Mouse (Mus musculus): ENCODE measurements at regions not wholly inside any gene's neighbourhood (a gene's known extent, or its start where the extent isn't known, plus 50 kb on each side); places are given as distances from the start of the nearest gene placed in this dataset.

GRCm38 (mm10) chr2:45369432-45369831 is 252.2 kb upstream of the Zeb2 start:
- Histone ChIP-seq H3K4me1 (ENCODE audit: control insufficient read depth, insufficient read depth, low read length) (no peaks in the 10 kb centered on the region), H3K27me3 (ENCODE audit: control insufficient read depth, insufficient read depth, low read length, poor library complexity, severe bottlenecking) (no peaks in the 10 kb centered on the region), H3K9me3 (replicated peaks; ENCODE audit: control insufficient read depth, insufficient read depth, low read length, poor library complexity, severe bottlenecking) (no peaks in the 10 kb centered on the region), H3K27ac (ENCODE audit: insufficient read depth, low read length) (no peak overlapping the region), H3K4me3 (ENCODE audit: low read depth, low read length) (no peak overlapping the region), H3K36me3 (ENCODE audit: control insufficient read depth, insufficient read depth, low read length, poor library complexity, severe bottlenecking) (no peaks in the 10 kb centered on the region), H3K9ac (ENCODE audit: low read depth, poor library complexity, severe bottlenecking) (no peak overlapping the region)
- TF ChIP-seq EP300 (IDR thresholded peaks at IDR 0.05; ENCODE audit: insufficient read depth, low read depth, low read length) (no peak), POLR2A (IDR thresholded peaks at IDR 0.05; ENCODE audit: insufficient read depth, low read length) (no peak), CTCF (IDR thresholded peaks at IDR 0.05; ENCODE audit: low read depth, low read length) (no peak)

- Histone ChIP-seq H3K27me3 (ENCODE audit: control insufficient read depth, insufficient read depth, low read length, poor library complexity, severe bottlenecking) (no peaks in the 10 kb centered on the region), H3K4me3 (ENCODE audit: low read depth, low read length) (no peak overlapping the region), H3K9me3 (replicated peaks; ENCODE audit: control insufficient read depth, insufficient read depth, low read length, poor library complexity, severe bottlenecking) (no peaks in the 10 kb centered on the region), H3K9ac (ENCODE audit: low read depth, poor library complexity, severe bottlenecking) (no peak overlapping the region), H3K36me3 (ENCODE audit: control insufficient read depth, insufficient read depth, low read length, poor library complexity, severe bottlenecking) (no peaks in the 10 kb centered on the region), H3K27ac (ENCODE audit: insufficient read depth, low read length) (no peak overlapping the region), H3K4me1 (ENCODE audit: control insufficient read depth, insufficient read depth, low read length) (no peaks in the 10 kb centered on the region)
- TF ChIP-seq EP300 (IDR thresholded peaks at IDR 0.05; ENCODE audit: insufficient read depth, low read depth, low read length): no peak
- TF ChIP-seq POLR2A (IDR thresholded peaks at IDR 0.05; ENCODE audit: insufficient read depth, low read length): no peak
- no peak for TF ChIP-seq CTCF (IDR thresholded peaks at IDR 0.05; ENCODE audit: low read depth, low read length)
Observed at GRCm38 (mm10) chr2:45367436-45368193, 250.4 kb upstream of the Zeb2 start.

DNA sequence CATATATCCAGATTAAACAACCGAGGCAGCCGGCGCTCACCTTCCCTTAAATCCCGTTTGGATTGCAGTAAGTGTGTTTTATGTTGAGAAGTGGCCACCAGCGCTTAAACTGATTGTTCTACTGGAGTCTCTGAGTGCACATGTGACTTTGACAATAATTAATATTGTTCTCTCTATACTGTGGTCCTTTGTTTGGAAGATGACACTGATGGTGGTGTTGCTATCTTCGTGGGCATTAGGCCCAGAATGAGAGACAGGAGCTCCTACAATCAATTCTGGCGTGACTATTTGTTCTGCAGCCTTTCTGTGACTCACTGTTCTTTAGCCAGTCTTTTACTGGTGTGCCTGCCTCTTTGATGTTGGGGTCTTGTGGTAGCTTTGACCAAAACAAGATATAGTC is 240.1 kb upstream of the Zeb2 start:
- no peaks in the 10 kb centered on the region for H3K36me3 ChIP-seq (ENCODE audit: control insufficient read depth, insufficient read depth, low read length, poor library complexity, severe bottlenecking)
- H3K27ac ChIP-seq (ENCODE audit: insufficient read depth, low read length): no peak overlapping the region
- TF ChIP-seq EP300 (IDR thresholded peaks at IDR 0.05; ENCODE audit: insufficient read depth, low read depth, low read length) (no peak), CTCF (IDR thresholded peaks at IDR 0.05; ENCODE audit: low read depth, low read length) (no peak), POLR2A (IDR thresholded peaks at IDR 0.05; ENCODE audit: insufficient read depth, low read length) (no peak)

GRCm38 (mm10) chr2:45356558-45357170 is 239.5 kb upstream of the Zeb2 start:
- no peaks in the 10 kb centered on the region for H3K4me1 ChIP-seq (ENCODE audit: control insufficient read depth, insufficient read depth, low read length)
- no peaks in the 10 kb centered on the region for H3K36me3 ChIP-seq (ENCODE audit: control insufficient read depth, insufficient read depth, low read length, poor library complexity, severe bottlenecking)
- no peak overlapping the region for H3K27ac ChIP-seq (ENCODE audit: insufficient read depth, low read length)
- no peak for TF ChIP-seq POLR2A (IDR thresholded peaks at IDR 0.05; ENCODE audit: insufficient read depth, low read length)
- TF ChIP-seq CTCF (IDR thresholded peaks at IDR 0.05; ENCODE audit: low read depth, low read length): no peak
- no peak for TF ChIP-seq EP300 (IDR thresholded peaks at IDR 0.05; ENCODE audit: insufficient read depth, low read depth, low read length)
- no peak overlapping the region for H3K4me3 ChIP-seq (ENCODE audit: low read depth, low read length)
- H3K9me3 ChIP-seq (replicated peaks; ENCODE audit: control insufficient read depth, insufficient read depth, low read length, poor library complexity, severe bottlenecking): no peaks in the 10 kb centered on the region
- no peak overlapping the region for H3K9ac ChIP-seq (ENCODE audit: low read depth, poor library complexity, severe bottlenecking)
- no peaks in the 10 kb centered on the region; the same call in 1 of the 2 replicates for H3K27me3 ChIP-seq (ENCODE audit: control insufficient read depth, insufficient read depth, low read length, poor library complexity, severe bottlenecking)

More for the DNA sequence above, 240.1 kb upstream of the Zeb2 start:
- H3K4me3 ChIP-seq (ENCODE audit: low read depth, low read length): no peak overlapping the region
- H3K9ac ChIP-seq (ENCODE audit: low read depth, poor library complexity, severe bottlenecking): no peak overlapping the region
- no peaks in the 10 kb centered on the region for H3K9me3 ChIP-seq (replicated peaks; ENCODE audit: control insufficient read depth, insufficient read depth, low read length, poor library complexity, severe bottlenecking)
- no peaks in the 10 kb centered on the region; the same call in 1 of the 2 replicates for H3K27me3 ChIP-seq (ENCODE audit: control insufficient read depth, insufficient read depth, low read length, poor library complexity, severe bottlenecking)
- H3K4me1 ChIP-seq (ENCODE audit: control insufficient read depth, insufficient read depth, low read length): no peaks in the 10 kb centered on the region

- no peak overlapping the region for H3K4me3 ChIP-seq (ENCODE audit: low read depth, low read length)
- no peaks in the 10 kb centered on the region for H3K36me3 ChIP-seq (ENCODE audit: control insufficient read depth, insufficient read depth, low read length, poor library complexity, severe bottlenecking)
- no peaks in the 10 kb centered on the region; the same call in 1 of the 2 replicates for H3K27me3 ChIP-seq (ENCODE audit: control insufficient read depth, insufficient read depth, low read length, poor library complexity, severe bottlenecking)
- H3K27ac ChIP-seq (ENCODE audit: insufficient read depth, low read length): no peak overlapping the region
- H3K4me1 ChIP-seq (ENCODE audit: control insufficient read depth, insufficient read depth, low read length): no peaks in the 10 kb centered on the region
- no peak for TF ChIP-seq EP300 (IDR thresholded peaks at IDR 0.05; ENCODE audit: insufficient read depth, low read depth, low read length)
- no peak for TF ChIP-seq CTCF (IDR thresholded peaks at IDR 0.05; ENCODE audit: low read depth, low read length)
- no peak for TF ChIP-seq POLR2A (IDR thresholded peaks at IDR 0.05; ENCODE audit: insufficient read depth, low read length)
- H3K9me3 ChIP-seq (replicated peaks; ENCODE audit: control insufficient read depth, insufficient read depth, low read length, poor library complexity, severe bottlenecking): no peaks in the 10 kb centered on the region
- H3K9ac ChIP-seq (ENCODE audit: low read depth, poor library complexity, severe bottlenecking): no peak overlapping the region
Observed at GRCm38 (mm10) chr2:45356021-45356420, 238.8 kb upstream of the Zeb2 start.
